Mouse (Mus musculus): Measurements from ENCODE around the gene Dctpp1. TPM values are rescaled to one million over a fixed set of nuclear protein-coding genes. Genes with fewer than 3 reads are reported as not detected.

Dctpp1 gene
- polyA plus RNA-seq, 1 experiment from 2014 or later, result 128 TPM

DNA sequence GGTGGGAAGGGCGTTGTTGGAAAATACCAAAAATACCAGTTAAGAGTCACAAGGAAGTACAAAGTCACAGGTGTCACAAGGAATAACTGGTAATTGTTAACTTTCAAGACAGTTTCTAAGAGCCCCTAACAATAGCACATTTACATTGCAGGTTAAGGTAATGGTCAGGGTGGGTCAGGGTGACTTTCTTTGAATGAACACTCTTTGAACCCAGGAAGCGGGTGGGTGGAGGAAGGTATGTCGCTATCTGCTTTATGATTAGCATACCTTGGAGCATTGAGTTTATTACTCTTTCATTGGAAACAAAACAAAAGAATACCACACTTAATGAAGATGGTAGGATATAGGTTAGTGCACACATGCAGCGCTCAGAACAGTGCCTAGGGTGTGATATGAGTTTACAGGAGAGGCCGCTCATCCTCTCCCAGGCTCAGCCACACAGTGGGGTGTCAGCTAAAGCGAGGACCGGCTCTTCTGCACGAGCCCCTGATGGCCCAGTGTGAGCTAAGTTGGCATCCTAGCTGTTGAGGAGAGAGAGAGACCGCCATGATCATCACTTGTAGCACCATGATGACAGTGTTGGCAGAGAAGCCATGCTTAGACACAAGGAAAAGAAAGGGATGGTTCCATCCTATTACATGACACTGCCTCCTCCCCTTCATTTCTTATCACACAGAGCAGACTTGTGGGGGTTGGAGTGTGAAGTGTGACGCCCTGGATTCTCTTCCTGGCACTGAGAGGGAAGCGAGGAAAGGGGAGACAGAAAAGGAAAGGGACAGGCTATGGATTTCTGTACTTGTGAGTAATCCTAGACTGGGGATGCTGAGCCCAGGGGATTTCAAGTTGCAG is 35.1 kb downstream of the Dctpp1 start:
- WGBS, result 89% methylated on average over 11 of the region's 11 CpGs
- H3K9ac ChIP-seq (replicated peaks), result no peak overlapping the region
- no peaks in the 10 kb centered on the region for H3K9me3 ChIP-seq (replicated peaks)
- no peak overlapping the region for H3K27ac ChIP-seq (replicated peaks)
- H3K4me2 ChIP-seq, result no peak overlapping the region
- peaks cover 11% of the 10 kb centered on the region for H3K4me1 ChIP-seq
- no peak for ATAC-seq (ENCODE audit: low FRiP score)
- no peak overlapping the region for H3K4me3 ChIP-seq (replicated peaks)
- no peaks in the 10 kb centered on the region for H3K36me3 ChIP-seq
- no peaks in the 10 kb centered on the region for H3K27me3 ChIP-seq (replicated peaks)

GRCm38 (mm10) chr7:127224616-127225015 is 35.9 kb downstream of the Dctpp1 start:
- H3K36me3 ChIP-seq, result no peaks in the 10 kb centered on the region
- no peak for ATAC-seq (ENCODE audit: low FRiP score)
- H3K9me3 ChIP-seq (replicated peaks), result no peaks in the 10 kb centered on the region
- H3K27ac ChIP-seq (replicated peaks), result no peak overlapping the region
- H3K4me2 ChIP-seq, result no peak overlapping the region
- no peak overlapping the region for H3K4me3 ChIP-seq (replicated peaks)
- no peaks in the 10 kb centered on the region for H3K27me3 ChIP-seq (replicated peaks)
- H3K9ac ChIP-seq (replicated peaks), result no peak overlapping the region
- WGBS, result 97% methylated on average over 6 of the region's 6 CpGs
- H3K4me1 ChIP-seq, result peaks cover 4% of the 10 kb centered on the region; the same call in 1 of the 2 replicates

DNA sequence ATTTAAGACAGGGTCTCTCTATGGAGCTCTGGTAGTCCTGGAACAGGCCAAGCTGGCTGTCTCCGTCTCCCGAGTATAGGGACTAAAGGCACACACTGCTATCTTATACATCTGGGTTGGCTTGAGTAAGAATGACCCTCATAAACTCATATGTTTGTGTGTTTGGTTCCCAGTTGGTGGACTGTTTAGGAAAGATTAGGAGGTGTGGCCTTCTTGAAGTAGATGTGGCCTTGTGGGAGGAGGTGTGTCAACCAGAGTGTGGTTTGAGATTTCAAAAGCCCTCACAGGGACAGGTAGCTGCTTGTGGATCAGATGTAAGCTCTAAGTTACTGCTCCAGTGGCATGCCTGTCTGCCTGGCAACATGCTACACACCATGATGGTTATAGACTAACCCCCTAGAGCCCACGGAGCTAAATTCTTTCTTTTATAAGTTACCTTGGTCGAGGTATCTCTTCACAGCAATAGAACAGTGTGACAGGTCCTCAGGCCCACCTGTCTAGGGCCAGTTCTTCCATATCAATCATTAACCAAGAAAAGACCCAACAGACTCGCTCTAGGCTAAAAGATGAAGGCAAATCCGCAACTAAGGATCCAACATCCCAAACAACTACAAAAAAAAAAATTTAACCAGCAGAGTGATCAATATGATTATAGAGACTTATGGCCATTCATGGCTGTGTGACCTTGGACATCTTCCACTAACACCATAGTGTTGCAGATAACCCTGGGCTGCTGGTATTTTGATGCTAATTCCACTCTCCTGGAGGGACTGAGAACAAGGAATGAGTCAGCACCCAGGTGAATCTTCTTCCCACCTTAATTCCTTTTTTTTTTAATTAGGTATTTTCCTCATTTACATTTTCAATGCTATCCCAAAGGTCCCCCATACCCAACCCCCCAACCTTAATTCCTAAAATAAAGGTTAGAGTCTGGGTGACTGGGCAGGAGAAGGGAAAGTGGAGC is 36.7 kb downstream of the Dctpp1 start:
- WGBS, result 91% methylated on average over 6 of the region's 6 CpGs
- H3K9me3 ChIP-seq (replicated peaks), result no peaks in the 10 kb centered on the region
- no peak for ATAC-seq (ENCODE audit: low FRiP score)

DNA sequence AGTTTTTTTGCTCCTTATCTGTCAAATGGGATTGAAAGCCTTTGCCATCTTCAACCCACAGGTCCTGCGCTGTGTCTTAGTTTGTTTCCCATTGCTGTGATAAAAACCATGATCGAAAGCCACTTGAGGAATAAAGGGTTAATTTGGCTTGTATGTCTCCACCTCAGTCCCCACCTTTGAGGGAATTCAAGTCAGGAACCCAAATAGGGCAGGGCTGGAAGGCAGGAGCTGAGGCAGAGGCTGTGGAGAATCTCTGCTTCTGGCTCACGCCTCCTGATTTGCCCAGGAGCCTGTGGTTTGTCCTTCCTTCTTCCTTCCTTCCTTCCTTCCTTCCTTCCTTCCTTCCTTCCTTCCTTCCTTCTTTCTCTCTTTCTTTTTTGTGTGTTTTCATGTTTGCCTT is 37.4 kb downstream of the Dctpp1 start:
- H3K4me3 ChIP-seq (replicated peaks), result no peak overlapping the region
- H3K27ac ChIP-seq (replicated peaks), result no peak overlapping the region
- H3K9ac ChIP-seq (replicated peaks), result no peak overlapping the region
- no peak overlapping the region for H3K4me2 ChIP-seq
- WGBS, result over 99% methylated on average over 3 of the region's 3 CpGs
- H3K27me3 ChIP-seq (replicated peaks), result no peaks in the 10 kb centered on the region
- no peaks in the 10 kb centered on the region for H3K4me1 ChIP-seq
- no peak for ATAC-seq (ENCODE audit: low FRiP score)
- H3K36me3 ChIP-seq, result no peaks in the 10 kb centered on the region
- no peaks in the 10 kb centered on the region for H3K9me3 ChIP-seq (replicated peaks)

More for the DNA sequence above, 36.7 kb downstream of the Dctpp1 start:
- Histone ChIP-seq H3K4me3 (replicated peaks) (no peak overlapping the region), H3K4me1 (no peaks in the 10 kb centered on the region), H3K36me3 (no peaks in the 10 kb centered on the region), H3K9ac (replicated peaks) (no peak overlapping the region), H3K4me2 (no peak overlapping the region), H3K27me3 (replicated peaks) (no peaks in the 10 kb centered on the region), H3K27ac (replicated peaks) (no peak overlapping the region)

- Histone ChIP-seq H3K36me3 (no peaks in the 10 kb centered on the region), H3K4me1 (peaks cover 2% of the 10 kb centered on the region), H3K9ac (replicated peaks) (no peak overlapping the region), H3K4me2 (no peak overlapping the region), H3K9me3 (replicated peaks) (no peaks in the 10 kb centered on the region), H3K27ac (replicated peaks) (no peak overlapping the region), H3K27me3 (replicated peaks) (no peaks in the 10 kb centered on the region), H3K4me3 (replicated peaks) (no peak overlapping the region)
- ATAC-seq (ENCODE audit: low FRiP score), result no peak
- WGBS, result 88% methylated on average over 6 of the region's 6 CpGs
These were observed 40.1 kb downstream of the Dctpp1 start for GRCm38 (mm10) chr7:127220440-127220839.

DNA sequence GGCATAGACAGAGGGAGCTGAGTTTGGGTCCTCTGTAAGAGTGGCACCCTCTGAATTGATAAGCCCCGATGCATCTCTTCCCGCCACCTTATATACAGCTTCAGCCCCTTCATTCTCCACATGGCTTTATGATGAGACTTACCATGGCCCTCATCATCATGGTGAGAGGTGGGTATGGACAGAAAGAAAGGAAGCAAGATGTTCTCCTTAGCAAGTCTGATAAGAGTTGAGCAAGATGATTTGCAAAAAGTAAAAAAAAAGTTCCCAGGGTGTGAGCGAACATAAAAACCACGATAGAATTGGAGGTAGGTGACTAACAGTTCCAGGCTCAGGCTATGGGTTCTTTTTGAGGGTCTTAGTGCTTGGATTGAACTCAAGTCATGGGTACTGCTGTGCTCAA is 41.8 kb downstream of the Dctpp1 start:
- H3K4me2 ChIP-seq, result no peak overlapping the region
- no peak for ATAC-seq (ENCODE audit: low FRiP score)
- H3K27ac ChIP-seq (replicated peaks), result no peak overlapping the region
- 94% methylated on average over 4 of the region's 4 CpGs for WGBS
- peaks cover 8% of the 10 kb centered on the region for H3K4me1 ChIP-seq
- no peaks in the 10 kb centered on the region for H3K36me3 ChIP-seq
- no peak overlapping the region for H3K4me3 ChIP-seq (replicated peaks)
- no peak overlapping the region for H3K9ac ChIP-seq (replicated peaks)
- H3K27me3 ChIP-seq (replicated peaks), result peaks cover 8% of the 10 kb centered on the region
- H3K9me3 ChIP-seq (replicated peaks), result no peaks in the 10 kb centered on the region

- WGBS, result 81% methylated on average over 10 of the region's 10 CpGs
- H3K4me2 ChIP-seq, result no peak overlapping the region
These were observed 42.4 kb downstream of the Dctpp1 start for GRCm38 (mm10) chr7:127217901-127218642.

DNA sequence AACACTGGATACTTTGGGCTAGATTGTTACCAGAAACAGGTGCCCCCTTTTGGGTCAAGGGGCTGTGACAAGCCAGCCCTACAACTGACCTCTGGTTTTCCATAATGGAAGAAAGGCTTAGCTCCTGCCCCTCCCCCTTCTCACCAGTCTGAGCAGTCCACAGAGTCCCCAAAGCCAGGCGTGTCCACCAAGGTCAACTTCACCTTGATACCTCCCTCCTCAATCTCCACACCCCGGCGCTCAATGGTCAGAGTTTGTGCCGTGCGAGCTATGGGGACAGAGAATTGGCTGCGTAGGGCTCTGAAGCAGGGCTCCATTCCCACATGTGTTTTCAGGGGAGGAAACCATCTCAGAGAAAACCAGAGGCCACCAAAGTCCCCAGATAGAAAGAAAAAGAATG is 43.0 kb downstream of the Dctpp1 start:
- ATAC-seq (ENCODE audit: low FRiP score), result no peak
- H3K36me3 ChIP-seq, result no peaks in the 10 kb centered on the region
- H3K27me3 ChIP-seq (replicated peaks), result peaks cover 10% of the 10 kb centered on the region
- H3K9ac ChIP-seq (replicated peaks), result no peak overlapping the region
- H3K4me3 ChIP-seq (replicated peaks), result no peak overlapping the region
- no peak overlapping the region for H3K4me2 ChIP-seq
- no peaks in the 10 kb centered on the region for H3K9me3 ChIP-seq (replicated peaks)
- H3K27ac ChIP-seq (replicated peaks), result no peak overlapping the region
- WGBS, result 92% methylated on average over 6 of the region's 6 CpGs
- H3K4me1 ChIP-seq, result peaks cover 8% of the 10 kb centered on the region

More at GRCm38 (mm10) chr7:127217901-127218642, 42.4 kb downstream of the Dctpp1 start:
- no peaks in the 10 kb centered on the region for H3K9me3 ChIP-seq (replicated peaks)
- no peak overlapping the region for H3K27ac ChIP-seq (replicated peaks)
- no peak overlapping the region for H3K9ac ChIP-seq (replicated peaks)
- H3K4me3 ChIP-seq (replicated peaks), result no peak overlapping the region
- H3K27me3 ChIP-seq (replicated peaks), result peaks cover 10% of the 10 kb centered on the region
- no peak for ATAC-seq (ENCODE audit: low FRiP score)
- peaks cover 8% of the 10 kb centered on the region for H3K4me1 ChIP-seq
- no peaks in the 10 kb centered on the region for H3K36me3 ChIP-seq

- H3K9ac ChIP-seq (replicated peaks), result no peak overlapping the region
- no peaks in the 10 kb centered on the region for H3K36me3 ChIP-seq
- H3K4me1 ChIP-seq, result peaks cover 8% of the 10 kb centered on the region
- H3K4me2 ChIP-seq, result no peak overlapping the region
- WGBS, result 91% methylated on average over 5 of the region's 5 CpGs
- no peak overlapping the region for H3K4me3 ChIP-seq (replicated peaks)
- no peak for ATAC-seq (ENCODE audit: low FRiP score)
- H3K27ac ChIP-seq (replicated peaks), result no peak overlapping the region
- peaks cover 10% of the 10 kb centered on the region for H3K27me3 ChIP-seq (replicated peaks)
- H3K9me3 ChIP-seq (replicated peaks), result no peaks in the 10 kb centered on the region
These were observed 44.2 kb downstream of the Dctpp1 start for GRCm38 (mm10) chr7:127216307-127216706.

GRCm38 (mm10) chr7:127214981-127215871 is 45.3 kb downstream of the Dctpp1 start:
- WGBS, result 25% methylated on average over 33 of the region's 33 CpGs
- Histone ChIP-seq H3K4me1 (peaks cover 8% of the 10 kb centered on the region), H3K27ac (replicated peaks) (no peak overlapping the region), H3K9ac (replicated peaks) (peak overlapping the region; percentile 23; the same call in 1 of the 2 replicates), H3K4me3 (replicated peaks) (peak overlapping the region; percentile 25), H3K27me3 (replicated peaks) (peaks cover 10% of the 10 kb centered on the region), H3K36me3 (no peaks in the 10 kb centered on the region), H3K4me2 (peak overlapping the region; percentile 54), H3K9me3 (replicated peaks) (no peaks in the 10 kb centered on the region)
- peak; percentile 43; the same call in 1 of the 2 replicates for ATAC-seq (ENCODE audit: low FRiP score)
